Mouse (Mus musculus) CD8-positive naive resting alpha-beta T cell, adult 2 months (primary cell): ENCODE results near the gene Tmem144.

Experiments used
- DNase-seq, 2 experiments: peaks; one replicate each; pipeline ENCODE4 v3.0.0; 2022; ENCODE audit warnings: low read depth in 2 of 2, low spot score in 2 of 2

Gene Tmem144

DNA sequence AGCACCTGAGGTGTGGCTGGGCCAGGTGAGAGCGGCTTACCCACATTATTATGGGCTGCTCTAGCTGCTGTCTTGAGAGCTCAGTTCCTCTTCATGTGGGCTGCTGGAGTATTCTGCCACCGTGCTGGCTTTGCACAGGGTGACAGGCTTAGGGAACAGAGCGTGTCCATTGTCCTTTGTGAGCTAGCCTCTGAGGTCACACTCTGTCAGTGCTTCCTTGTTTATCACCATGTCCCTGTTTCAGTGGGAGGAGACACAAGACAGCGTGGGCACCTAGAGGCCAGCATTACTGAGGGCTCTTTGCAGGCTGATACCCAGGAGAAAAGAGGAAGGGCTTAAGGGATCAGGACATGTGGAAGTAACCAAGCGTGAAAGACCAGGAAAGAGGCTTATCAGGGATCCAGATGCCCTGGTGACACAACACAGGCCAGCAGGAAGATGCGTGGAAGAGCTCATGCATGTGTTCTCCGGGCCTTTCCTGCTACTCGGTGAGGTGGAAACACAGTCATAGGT lies at the start of gene Tmem144:
Tmem144 (minus strand) TSS at position 120 of the 513 bp plus-strand sequence.
- no peak for DNase-seq

DNA sequence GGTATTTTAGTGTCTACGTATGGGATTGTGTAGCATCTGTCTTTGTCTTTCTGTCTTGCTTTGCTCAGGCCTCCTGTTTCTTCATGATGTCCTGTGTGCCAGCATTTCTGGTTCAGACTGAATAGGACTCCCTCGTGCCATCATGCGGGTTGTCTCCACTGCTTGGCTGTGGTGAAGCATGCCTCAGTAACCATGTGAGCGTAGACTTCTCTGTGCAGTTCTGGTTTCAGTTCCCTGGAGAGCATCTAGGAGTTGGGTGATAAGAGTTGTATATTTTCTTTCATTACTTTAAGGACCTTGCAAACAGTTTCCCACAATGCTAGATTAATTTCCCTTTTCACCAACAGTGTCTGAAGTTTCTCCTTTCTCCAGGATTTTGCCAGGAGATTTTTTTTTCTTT lies 49.2 kb upstream of the Tmem144 start:
- no peak for DNase-seq

DNA sequence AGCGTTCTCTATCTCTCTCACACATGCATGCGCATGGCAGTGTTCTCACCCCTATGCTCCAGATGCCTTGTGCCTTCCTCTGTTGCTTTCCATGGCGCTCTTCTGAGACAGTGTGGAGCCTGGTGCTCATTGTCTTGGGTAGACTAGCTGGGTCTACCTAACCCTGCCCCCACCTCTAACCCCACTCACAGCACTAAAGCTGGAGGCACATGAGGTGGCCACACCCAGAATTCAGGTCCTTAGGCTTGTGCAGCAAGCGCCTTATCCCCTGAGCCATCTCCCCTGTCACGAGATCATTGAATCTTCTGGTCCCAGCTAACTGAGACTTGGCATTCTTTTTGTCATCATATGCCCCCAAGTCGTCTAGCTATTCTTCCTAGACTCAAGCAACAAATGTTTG lies 48.7 kb upstream of the Tmem144 start:
- DNase-seq = no peak

DNA sequence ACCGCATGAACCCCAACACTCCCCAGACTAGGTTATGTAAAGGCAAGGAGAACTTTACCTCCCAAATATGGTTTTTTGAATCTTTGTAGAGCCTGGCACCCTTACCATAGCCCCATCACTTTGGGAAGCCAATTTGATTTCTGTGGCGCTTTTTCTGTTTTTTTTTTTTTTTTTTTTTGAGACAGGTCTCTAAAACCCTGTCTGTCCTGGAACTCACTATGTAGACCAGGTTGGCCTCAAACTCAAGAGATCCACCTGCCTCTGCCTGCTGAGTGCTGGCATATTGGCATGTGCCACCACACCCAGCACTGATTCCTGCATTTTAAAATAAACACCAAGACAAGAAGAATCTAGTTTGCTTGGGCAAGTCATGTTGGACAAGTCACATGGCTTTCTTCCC lies 47.9 kb upstream of the Tmem144 start:
- no peak for DNase-seq

DNA sequence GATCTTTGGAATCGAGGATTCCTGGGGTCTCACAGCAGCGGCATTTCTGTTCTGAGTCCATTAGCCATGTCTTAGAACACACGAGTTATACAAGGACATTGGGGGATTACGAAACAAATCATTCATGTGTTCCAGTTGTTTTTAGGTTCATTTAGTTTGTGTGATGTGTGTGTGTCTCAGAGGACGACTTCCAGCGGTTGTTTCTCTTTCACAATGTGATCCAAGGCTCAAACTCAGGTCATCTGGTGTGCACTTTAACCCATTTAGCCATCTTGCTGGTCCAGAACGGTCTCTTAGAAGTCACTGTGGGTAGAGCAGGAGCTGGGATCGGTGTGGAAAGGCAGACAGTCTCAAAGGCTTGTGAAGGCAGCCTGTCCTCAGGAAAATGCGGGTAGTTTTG lies 47.3 kb upstream of the Tmem144 start:
- no peak for DNase-seq

DNA sequence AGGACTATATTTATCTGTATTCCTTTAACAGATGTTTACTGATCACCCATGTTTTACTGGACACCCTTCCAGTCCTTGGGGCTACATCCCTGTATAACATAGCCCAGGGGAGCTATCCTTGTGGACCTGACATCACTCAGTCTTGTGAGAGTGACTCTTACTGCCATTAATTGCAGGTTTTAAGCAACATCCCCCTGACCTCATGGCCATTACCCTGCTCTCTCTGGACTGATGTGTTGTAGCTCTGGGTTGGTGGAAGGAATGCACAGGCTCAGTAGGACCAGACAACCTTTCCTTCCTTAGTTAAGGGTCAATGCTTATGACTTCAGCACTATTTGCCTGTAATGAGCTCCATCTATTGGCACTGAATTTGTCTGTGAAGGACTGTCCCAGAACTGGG lies 45.9 kb upstream of the Tmem144 start:
- no peak for DNase-seq

DNA sequence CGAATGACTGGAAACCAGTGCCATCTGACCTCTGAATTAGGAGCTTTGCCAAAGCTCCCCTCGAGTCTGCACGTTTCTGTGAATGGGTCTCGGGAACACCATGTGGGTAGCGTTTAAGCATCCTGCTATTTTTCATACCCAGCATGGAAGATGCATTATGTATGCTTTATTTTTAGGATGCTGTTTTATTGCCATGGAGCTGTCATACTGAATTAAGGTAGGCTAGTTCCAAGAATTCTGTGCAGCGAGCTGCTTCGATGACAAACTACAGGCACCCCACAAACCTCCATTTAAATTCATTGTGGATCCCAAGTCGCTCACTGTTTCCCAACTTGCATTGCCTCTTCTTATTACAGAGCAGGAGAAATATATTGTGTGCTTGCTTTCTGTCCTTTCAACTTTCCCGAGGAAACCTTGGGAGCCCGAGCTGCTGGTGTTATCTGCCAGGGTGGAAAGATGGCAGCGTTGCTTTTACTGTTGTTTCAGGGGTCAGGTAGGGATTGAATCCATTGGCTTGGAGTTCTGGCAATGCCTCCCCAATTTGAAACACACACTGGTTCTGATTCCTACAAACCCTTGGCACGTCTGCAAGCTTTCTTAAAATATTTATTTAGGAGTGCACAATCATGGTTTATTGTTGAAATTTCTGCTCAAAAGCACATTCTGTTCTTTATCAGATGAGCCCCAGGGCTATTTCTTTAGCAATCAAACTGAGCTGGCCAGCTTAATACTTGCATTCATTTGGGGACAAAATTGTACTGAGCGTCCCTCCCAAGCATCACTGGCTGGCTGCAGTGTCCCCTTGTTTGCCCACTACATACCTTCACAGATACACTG lies 45.2 kb upstream of the Tmem144 start:
- no peak for DNase-seq

DNA sequence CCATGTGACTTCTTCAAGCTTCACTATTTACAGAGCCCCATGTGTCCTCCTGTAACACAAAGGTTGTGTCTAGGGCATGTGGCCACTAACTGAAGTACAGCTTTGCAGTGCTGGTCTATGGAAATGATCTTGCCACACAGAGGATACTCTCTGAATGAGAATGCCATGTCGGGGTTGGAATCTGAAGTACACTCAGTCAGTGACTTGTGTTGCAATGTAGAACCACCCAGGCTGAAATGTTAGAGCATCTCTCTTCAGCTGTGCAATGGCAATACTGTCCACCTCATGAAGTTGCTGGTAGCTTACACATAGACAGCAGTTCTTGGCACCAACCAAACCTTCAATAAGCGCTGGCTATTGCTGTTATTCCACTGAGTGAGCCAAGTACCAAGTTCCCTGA lies 35.4 kb upstream of the Tmem144 start:
- DNase-seq = no peak

DNA sequence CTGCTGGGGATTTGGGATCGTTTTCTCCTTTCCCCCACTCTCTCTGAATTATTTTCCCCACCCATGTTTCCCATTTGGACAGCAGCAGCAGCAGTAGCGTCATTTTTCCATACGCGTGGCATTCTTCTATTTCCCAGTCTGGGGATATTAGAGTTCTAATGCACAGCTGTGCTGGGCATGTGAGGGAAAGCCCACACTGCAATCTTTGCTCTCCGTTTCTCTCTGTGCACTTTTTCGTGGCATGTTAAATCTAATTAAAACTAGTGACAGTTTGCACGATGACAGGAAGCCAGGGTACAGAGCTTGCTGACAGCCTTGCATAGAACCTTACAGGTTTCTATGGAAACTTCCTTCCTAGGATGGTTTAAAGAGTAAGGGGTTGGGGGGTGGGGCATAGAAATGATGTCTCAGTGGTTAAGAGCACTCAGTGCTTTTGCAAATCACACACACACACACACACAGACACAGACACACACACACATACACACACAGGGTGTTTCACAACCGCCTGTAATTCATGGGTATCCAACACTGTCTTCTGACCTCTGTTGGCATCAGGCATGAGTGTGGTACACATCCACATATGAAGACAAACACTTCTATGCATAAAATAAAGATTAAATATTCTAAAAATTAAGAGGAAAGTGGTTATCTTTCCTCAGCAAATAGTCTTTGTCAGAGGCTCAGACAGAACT lies 34.7 kb upstream of the Tmem144 start:
- DNase-seq = no peak

DNA sequence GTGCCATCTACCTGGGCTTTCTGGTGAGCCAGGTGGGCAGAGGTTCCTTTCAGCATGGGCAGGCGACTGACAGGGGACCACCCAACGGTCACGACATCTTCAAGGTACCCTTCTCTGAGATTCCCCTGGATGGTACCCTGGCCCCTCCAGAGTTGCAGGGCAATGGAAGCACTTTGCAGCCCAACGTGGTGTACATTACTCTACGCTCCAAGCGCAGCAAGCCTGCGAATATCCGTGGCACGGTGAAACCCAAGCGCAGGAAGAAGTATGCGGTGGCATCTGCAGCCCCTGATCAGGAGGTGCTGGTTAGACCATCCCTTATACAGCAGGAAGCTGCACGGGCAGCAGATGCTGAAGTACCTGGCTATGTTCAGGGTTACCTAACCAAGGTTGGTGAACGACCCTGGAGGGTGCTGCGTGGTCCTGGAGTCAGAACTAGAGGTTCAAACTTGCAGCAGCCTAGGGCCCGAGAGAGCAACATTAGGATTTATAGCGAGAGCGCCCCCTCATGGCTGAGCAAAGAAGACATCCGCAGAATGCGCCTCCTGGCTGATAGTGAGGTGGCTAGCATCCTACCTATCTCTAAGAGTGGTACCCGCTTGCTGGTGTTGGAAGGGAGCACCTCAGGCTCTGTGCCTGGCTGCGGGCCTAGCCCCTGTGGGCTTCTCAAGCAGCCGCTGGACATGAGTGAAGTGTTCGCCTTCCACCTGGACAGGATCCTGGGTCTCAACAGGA lies 34.0 kb upstream of the Tmem144 start:
- DNase-seq = no peak

DNA sequence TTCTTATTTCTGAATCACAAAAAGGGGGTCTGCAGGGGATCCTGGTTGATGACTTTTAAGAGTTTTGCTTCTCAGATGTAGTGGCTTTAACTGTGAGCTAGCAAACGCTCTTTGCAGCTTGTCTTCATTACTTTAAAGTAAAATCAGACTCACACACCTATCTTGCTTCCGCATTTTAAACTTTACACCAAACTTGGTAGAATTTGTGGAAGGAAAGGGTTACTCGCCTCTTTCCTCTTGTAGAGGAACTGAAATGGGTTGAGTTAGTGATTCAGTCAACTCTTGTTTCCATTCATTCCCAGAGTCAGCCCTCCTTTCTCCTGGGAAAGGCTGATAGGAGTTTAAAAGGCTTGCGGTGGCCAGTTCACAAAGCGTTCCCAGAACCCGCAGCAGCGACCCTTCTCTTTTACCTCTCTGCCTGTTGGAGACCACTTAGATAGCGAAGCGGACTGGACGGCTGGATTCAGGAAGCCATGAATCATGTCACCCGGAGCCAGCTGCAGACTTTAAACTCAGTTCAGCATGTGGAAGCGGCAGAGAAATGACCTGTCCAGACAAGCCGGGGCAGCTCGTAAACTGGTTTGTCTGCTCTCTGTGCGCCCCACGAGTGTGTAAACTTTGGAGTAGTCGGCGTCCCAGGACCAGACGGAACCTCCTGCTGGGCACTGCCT lies 33.2 kb upstream of the Tmem144 start:
- DNase-seq = no peak

DNA sequence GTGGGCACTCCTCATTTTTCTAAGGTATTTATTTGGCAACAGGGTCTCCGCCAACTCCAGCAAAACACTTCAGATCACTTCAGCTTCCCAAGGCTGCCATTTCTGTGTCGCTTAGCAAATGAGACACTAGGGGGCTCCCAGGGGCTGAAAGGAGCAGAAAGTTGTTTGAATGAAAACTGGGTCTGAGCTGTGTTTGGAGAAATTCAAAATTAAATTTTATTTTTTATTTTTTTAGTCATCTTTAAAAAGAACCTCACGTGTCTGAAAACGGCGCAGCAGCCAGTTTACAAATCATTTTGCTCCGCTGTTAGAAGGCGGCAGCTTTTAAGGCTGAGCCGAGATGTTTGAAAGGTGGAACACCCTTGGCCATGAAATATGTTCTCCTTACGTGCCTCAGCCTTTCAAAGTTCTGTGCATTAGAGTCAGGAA lies 32.2 kb upstream of the Tmem144 start:
- no peak for DNase-seq

DNA sequence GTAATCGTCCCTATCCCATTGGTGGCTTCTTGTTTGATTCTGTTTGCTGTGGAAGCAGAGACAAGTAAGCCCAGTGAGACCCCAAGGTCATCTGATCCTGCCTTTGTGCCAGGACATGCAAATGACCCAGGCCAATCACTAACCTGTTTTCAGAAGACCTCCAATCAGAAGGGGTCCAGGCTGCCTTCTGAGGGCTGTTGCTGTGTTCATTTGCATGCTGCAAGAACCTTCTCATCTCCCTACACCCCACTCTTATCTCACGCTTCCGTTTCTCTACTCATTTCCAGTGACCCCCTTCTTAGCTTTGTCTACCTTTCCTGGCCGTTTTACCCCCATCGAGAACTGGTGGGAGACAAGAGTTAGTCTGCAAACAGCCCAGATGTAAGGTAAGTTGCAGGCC lies 31.7 kb upstream of the Tmem144 start, which contains the start of gene Fam198b:
Fam198b (plus strand) TSS at position 229 of the 400 bp plus-strand sequence.
- no peak for DNase-seq

DNA sequence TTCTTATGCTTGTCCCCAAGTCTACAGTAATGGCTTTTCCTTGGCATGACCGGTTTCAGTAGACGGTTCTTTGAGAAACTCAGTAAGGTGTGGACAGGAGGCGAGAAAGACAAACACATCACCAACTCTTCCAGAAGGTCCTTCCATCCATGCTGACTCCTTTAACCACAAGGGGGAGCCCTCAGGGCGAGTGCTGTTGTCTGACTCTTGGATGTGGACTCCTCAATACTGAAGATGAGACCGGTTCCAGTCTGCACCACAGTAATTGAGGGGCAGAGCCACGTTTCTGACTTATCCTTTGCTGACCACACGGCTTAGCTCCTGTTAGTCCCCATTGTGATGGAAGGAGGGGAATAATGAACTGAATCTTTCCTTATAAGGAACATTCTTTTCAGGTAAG lies 30.5 kb upstream of the Tmem144 start:
- peak; percentile 14 to 16 for DNase-seq

DNA sequence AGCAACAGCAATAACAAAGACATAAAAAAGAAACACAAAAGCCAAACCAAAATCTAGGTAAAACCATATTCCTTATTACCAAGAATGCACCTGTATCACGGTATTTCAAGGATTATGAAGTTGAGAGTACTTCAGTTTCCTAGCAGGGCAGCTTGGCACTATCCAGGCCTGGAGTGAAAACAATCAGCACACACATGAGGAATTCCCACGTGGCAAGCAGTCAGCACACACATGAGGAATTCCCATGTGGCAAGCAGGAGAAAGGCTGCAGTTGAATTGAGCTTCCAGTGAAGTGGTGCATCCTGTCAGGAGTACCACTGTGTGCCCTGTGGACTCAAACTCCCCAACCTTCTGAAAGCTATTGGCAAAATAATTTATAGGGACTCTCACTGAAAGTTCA lies 29.1 kb upstream of the Tmem144 start:
- DNase-seq = no peak

DNA sequence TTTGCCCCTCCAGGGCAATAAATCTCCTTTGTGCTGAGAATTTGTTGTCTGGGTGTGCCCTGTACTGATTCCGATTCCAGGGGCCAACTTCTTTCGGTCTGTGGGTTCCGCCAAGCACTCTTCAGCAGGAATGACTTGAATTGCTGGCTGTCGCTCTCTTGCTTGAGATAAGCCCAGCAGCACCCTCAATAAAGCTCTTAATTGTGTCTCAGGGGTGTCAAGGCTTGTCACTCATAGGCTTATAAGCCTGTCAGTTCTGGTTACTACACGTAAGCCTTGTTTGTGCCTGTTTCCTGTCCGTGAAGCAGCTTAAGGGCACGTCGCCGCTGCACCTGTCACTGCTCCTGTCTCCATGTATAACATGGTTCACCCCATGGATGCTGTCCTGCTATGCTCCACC lies 26.7 kb upstream of the Tmem144 start:
- no peak for DNase-seq

DNA sequence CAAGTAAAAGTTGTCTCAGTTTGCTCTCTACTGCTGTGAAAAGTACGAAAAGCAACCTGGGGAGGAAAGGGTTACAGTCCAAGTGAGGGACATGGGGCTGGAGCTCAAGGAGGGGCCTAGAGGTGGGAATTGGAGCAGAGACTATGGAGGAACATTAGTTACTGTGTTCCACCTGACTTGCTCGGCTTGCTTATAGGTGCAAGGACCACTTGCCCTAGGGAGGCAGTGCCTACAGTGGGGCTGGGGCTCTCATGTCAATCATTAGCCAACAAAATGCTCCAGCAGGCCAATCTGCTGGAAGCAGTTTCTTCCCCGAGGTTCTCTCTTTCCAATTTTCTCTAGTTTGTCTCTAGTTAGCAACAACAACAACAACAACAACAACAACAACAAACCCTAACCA lies 25.8 kb upstream of the Tmem144 start:
- DNase-seq = no peak

DNA sequence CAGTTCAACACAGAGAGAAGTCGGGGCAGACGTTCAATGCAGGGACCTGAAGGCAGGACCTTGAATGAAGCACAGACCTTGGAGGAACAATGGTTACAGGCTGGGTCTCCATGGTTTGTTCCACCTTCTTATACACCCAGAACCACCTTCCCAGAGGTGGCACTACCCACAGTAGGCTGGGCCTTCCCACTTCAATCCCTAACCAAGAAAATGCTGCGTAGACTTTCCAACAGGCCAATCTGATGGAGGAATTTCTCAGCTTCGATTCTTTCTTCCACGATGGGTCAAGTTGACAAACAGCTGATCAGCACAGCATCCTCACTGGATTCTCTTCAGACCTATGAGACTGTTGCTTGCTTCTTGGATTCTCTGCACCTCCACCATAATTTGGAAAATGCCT lies 22.9 kb upstream of the Tmem144 start:
- no peak for DNase-seq

DNA sequence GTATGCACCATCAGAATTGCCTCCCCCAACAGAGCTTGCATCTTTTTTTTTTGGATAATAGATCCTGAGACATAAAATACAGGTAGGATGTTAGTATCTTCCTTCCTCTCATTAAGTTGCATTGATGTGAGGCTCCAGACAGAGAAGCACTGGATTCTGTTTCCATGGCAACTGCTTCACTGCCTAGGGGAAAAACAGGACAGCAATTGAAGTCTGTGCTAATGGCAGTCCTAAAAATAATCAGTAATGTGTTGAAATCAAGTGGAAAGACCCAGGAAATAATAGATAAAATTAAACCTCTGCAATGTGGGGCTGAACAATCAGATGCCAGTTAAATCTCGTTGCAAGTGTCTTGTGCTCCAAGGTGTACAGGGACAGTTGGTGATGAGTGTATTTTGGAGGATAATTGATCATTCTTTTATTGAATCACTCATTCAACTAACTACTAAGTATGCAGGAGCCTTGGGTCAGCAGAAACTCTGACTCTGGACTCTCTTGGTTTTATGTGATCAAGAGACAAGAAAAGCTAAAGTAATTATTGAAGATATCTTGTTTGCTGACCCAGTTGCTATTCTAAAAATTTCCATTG lies 14.6 kb upstream of the Tmem144 start:
- DNase-seq = no peak

DNA sequence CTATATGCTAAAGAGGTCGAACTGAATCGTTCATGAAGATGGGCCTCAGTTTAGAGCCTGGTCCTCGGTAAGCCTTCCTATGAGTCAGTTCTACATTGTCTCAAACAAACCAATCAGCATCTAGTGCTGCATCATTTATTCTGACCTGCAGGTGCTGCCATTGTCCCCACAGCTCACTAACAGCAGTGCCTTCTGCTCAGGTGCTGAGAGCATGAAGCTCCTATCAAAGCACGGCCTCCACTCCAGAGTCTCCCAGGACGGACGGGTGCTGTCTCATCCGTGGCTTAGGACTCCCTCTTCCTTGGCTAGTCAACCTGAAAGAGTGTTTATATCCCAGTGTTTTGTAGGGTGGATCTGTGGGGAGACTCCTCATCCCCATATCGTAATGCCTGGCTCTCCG lies 14.0 kb upstream of the Tmem144 start:
- no peak for DNase-seq

DNA sequence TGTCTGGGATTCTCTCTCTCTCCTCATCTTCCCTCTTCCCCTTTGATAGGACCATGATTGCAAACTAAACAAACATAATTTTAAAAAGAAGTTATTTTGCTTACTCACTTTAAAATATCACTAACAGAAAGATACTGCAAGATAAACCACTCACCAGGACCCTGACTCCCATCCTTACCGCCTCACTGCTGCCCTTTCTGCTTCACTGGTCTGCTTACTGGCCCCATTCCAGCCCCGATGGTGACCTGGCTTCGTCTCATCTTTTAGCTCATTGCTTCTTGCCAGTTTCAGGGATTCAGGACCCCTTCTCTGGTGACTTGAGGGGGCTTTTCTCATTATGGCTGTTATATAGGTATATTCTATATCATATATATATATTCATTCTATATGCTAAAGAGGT lies 13.5 kb upstream of the Tmem144 start:
- no peak for DNase-seq
